Mouse (Mus musculus): Measurements from ENCODE around the gene Zbtb20. TPM values are rescaled to one million over a fixed set of nuclear protein-coding genes. Genes with fewer than 3 reads are reported as not detected.

Zbtb20 gene
- polyA plus RNA-seq, 1 experiment from 2014 or later: 22.8 TPM

GRCm38 (mm10) chr16:43618286-43618685 lies 742.6 kb downstream of the Zbtb20 start:
- no peak overlapping the region for H3K27ac ChIP-seq
- WGBS: 89% methylated on average over 23 of the region's 23 CpGs
- ATAC-seq (ENCODE audit: low FRiP score, low read depth): no peak

GRCm38 (mm10) chr16:43619277-43619676 lies 743.6 kb downstream of the Zbtb20 start:
- no peak overlapping the region for H3K27ac ChIP-seq
- H3K27me3 ChIP-seq: no peaks in the 10 kb centered on the region
- 42% methylated on average over 6 of the region's 6 CpGs for WGBS

More at GRCm38 (mm10) chr16:43618286-43618685, 742.6 kb downstream of the Zbtb20 start:
- Histone ChIP-seq H3K36me3 (peaks cover 3% of the 10 kb centered on the region; the same call in 1 of the 2 replicates), H3K9ac (no peak overlapping the region), H3K4me1 (peaks cover 13% of the 10 kb centered on the region), H3K4me3 (no peak overlapping the region), H3K4me2 (replicated peaks) (no peak overlapping the region), H3K27me3 (no peaks in the 10 kb centered on the region), H3K9me3 (no peaks in the 10 kb centered on the region)

GRCm38 (mm10) chr16:43620359-43620758 lies 744.7 kb downstream of the Zbtb20 start:
- WGBS: 37% methylated on average over 2 of the region's 2 CpGs

More at GRCm38 (mm10) chr16:43619277-43619676, 743.6 kb downstream of the Zbtb20 start:
- Histone ChIP-seq H3K9ac (no peak overlapping the region), H3K4me1 (peaks cover 13% of the 10 kb centered on the region), H3K36me3 (peaks cover 3% of the 10 kb centered on the region; the same call in 1 of the 2 replicates), H3K4me3 (no peak overlapping the region), H3K9me3 (no peaks in the 10 kb centered on the region), H3K4me2 (replicated peaks) (no peak overlapping the region)
- no peak for ATAC-seq (ENCODE audit: low FRiP score, low read depth)

GRCm38 (mm10) chr16:43623315-43624000 lies 747.8 kb downstream of the Zbtb20 start:
- WGBS: 79% methylated on average over 5 of the region's 5 CpGs
- Histone ChIP-seq H3K4me1 (peaks cover 14% of the 10 kb centered on the region), H3K4me2 (replicated peaks) (no peak overlapping the region), H3K36me3 (peaks cover under 1% of the 10 kb centered on the region; the same call in 1 of the 2 replicates), H3K9ac (no peak overlapping the region), H3K4me3 (no peak overlapping the region), H3K9me3 (no peaks in the 10 kb centered on the region), H3K27ac (no peak overlapping the region), H3K27me3 (no peaks in the 10 kb centered on the region)
- ATAC-seq (ENCODE audit: low FRiP score, low read depth): no peak

More at GRCm38 (mm10) chr16:43620359-43620758, 744.7 kb downstream of the Zbtb20 start:
- Histone ChIP-seq H3K4me3 (no peak overlapping the region), H3K9me3 (no peaks in the 10 kb centered on the region), H3K36me3 (peaks cover 3% of the 10 kb centered on the region; the same call in 1 of the 2 replicates), H3K27ac (no peak overlapping the region), H3K27me3 (no peaks in the 10 kb centered on the region), H3K9ac (no peak overlapping the region), H3K4me1 (peaks cover 17% of the 10 kb centered on the region), H3K4me2 (replicated peaks) (no peak overlapping the region)
- ATAC-seq (ENCODE audit: low FRiP score, low read depth): no peak

- no peak overlapping the region for H3K27ac ChIP-seq
- no peak for ATAC-seq (ENCODE audit: low FRiP score, low read depth)
- WGBS: 55% methylated on average over 4 of the region's 4 CpGs
Measured at GRCm38 (mm10) chr16:43624876-43625275, 749.2 kb downstream of the Zbtb20 start.

GRCm38 (mm10) chr16:43625289-43625688 lies 749.6 kb downstream of the Zbtb20 start:
- Histone ChIP-seq H3K4me1 (peaks cover 12% of the 10 kb centered on the region), H3K9ac (no peak overlapping the region), H3K36me3 (no peaks in the 10 kb centered on the region), H3K4me2 (replicated peaks) (no peak overlapping the region), H3K27ac (no peak overlapping the region), H3K27me3 (no peaks in the 10 kb centered on the region), H3K9me3 (no peaks in the 10 kb centered on the region), H3K4me3 (no peak overlapping the region)
- 69% methylated on average over 2 of the region's 2 CpGs for WGBS
- ATAC-seq (ENCODE audit: low FRiP score, low read depth): no peak

More at GRCm38 (mm10) chr16:43624876-43625275, 749.2 kb downstream of the Zbtb20 start:
- peaks cover 14% of the 10 kb centered on the region for H3K4me1 ChIP-seq
- H3K4me3 ChIP-seq: no peak overlapping the region
- no peaks in the 10 kb centered on the region for H3K36me3 ChIP-seq
- no peaks in the 10 kb centered on the region for H3K27me3 ChIP-seq
- no peak overlapping the region for H3K4me2 ChIP-seq (replicated peaks)
- no peak overlapping the region for H3K9ac ChIP-seq
- H3K9me3 ChIP-seq: no peaks in the 10 kb centered on the region

- Histone ChIP-seq H3K4me3 (no peak overlapping the region), H3K9ac (no peak overlapping the region), H3K27me3 (no peaks in the 10 kb centered on the region), H3K4me1 (peaks cover 9% of the 10 kb centered on the region), H3K4me2 (replicated peaks) (no peak overlapping the region), H3K36me3 (no peaks in the 10 kb centered on the region), H3K9me3 (no peaks in the 10 kb centered on the region), H3K27ac (no peak overlapping the region)
- 88% methylated on average over 5 of the region's 5 CpGs for WGBS
- ATAC-seq (ENCODE audit: low FRiP score, low read depth): no peak
Measured at GRCm38 (mm10) chr16:43625956-43626355, 750.3 kb downstream of the Zbtb20 start.

- 80% methylated on average over 5 of the region's 5 CpGs for WGBS
- Histone ChIP-seq H3K4me1 (peaks cover 6% of the 10 kb centered on the region; the same call in 1 of the 2 replicates), H3K36me3 (no peaks in the 10 kb centered on the region), H3K27me3 (no peaks in the 10 kb centered on the region), H3K4me2 (replicated peaks) (no peak overlapping the region), H3K9ac (no peak overlapping the region), H3K27ac (no peak overlapping the region), H3K4me3 (no peak overlapping the region), H3K9me3 (no peaks in the 10 kb centered on the region)
- no peak for ATAC-seq (ENCODE audit: low FRiP score, low read depth)
Measured at GRCm38 (mm10) chr16:43628662-43629061, 753.0 kb downstream of the Zbtb20 start.

GRCm38 (mm10) chr16:43631758-43632157 lies 756.1 kb downstream of the Zbtb20 start:
- no peak for ATAC-seq (ENCODE audit: low FRiP score, low read depth)
- no peak overlapping the region for H3K4me2 ChIP-seq (replicated peaks)
- 92% methylated on average over 2 of the region's 2 CpGs for WGBS

GRCm38 (mm10) chr16:43634037-43634436 lies 758.4 kb downstream of the Zbtb20 start:
- Histone ChIP-seq H3K4me1 (peaks cover 5% of the 10 kb centered on the region), H3K4me2 (replicated peaks) (no peak overlapping the region), H3K27me3 (no peaks in the 10 kb centered on the region), H3K36me3 (no peaks in the 10 kb centered on the region), H3K9ac (no peak overlapping the region), H3K27ac (no peak overlapping the region), H3K4me3 (no peak overlapping the region), H3K9me3 (no peaks in the 10 kb centered on the region)
- no peak for ATAC-seq (ENCODE audit: low FRiP score, low read depth)
- 48% methylated on average over 7 of the region's 7 CpGs for WGBS

More at GRCm38 (mm10) chr16:43631758-43632157, 756.1 kb downstream of the Zbtb20 start:
- no peak overlapping the region for H3K9ac ChIP-seq
- no peak overlapping the region for H3K27ac ChIP-seq
- no peaks in the 10 kb centered on the region for H3K36me3 ChIP-seq
- H3K4me1 ChIP-seq: no peaks in the 10 kb centered on the region
- no peaks in the 10 kb centered on the region for H3K27me3 ChIP-seq
- no peaks in the 10 kb centered on the region for H3K9me3 ChIP-seq
- no peak overlapping the region for H3K4me3 ChIP-seq

- no peak overlapping the region for H3K4me2 ChIP-seq (replicated peaks)
- ATAC-seq (ENCODE audit: low FRiP score, low read depth): no peak
- no peak overlapping the region for H3K9ac ChIP-seq
- H3K4me1 ChIP-seq: peaks cover 5% of the 10 kb centered on the region
- no peak overlapping the region for H3K4me3 ChIP-seq
- no peaks in the 10 kb centered on the region for H3K36me3 ChIP-seq
- H3K27me3 ChIP-seq: no peaks in the 10 kb centered on the region
- no peaks in the 10 kb centered on the region for H3K9me3 ChIP-seq
- no peak overlapping the region for H3K27ac ChIP-seq
- WGBS: 91% methylated on average over 8 of the region's 8 CpGs
Measured at GRCm38 (mm10) chr16:43637241-43637640, 761.6 kb downstream of the Zbtb20 start.

GRCm38 (mm10) chr16:43638406-43639049 lies 762.8 kb downstream of the Zbtb20 start:
- peak overlapping the region; percentile 53 for H3K4me2 ChIP-seq (replicated peaks)
- peak overlapping the region; percentile 15; the same call in 1 of the 2 replicates for H3K27ac ChIP-seq
- H3K27me3 ChIP-seq: no peaks in the 10 kb centered on the region
- H3K36me3 ChIP-seq: no peaks in the 10 kb centered on the region
- WGBS: 55% methylated on average over 21 of the region's 21 CpGs
- peak overlapping the region; percentile 12; the same call in 1 of the 2 replicates for H3K4me3 ChIP-seq
- H3K9ac ChIP-seq: peak overlapping the region; percentile 35; the same call in 1 of the 2 replicates
- H3K9me3 ChIP-seq: no peaks in the 10 kb centered on the region
- peak; percentile 66; the same call in 1 of the 2 replicates for ATAC-seq (ENCODE audit: low FRiP score, low read depth)
- peaks cover 5% of the 10 kb centered on the region for H3K4me1 ChIP-seq

All from limb, embryonic 13.5 days (tissue).